In genomic region chr14:50765736-50766135, GRCm38 (mm10) we compare ENCODE assay signal across 16 mouse cellular contexts. TPM values are rescaled to one million over a fixed set of nuclear protein-coding genes. Genes with fewer than 3 reads are reported as not detected.
DNase-seq lines count a peak whose midpoint lies in the region.
"Had no signal": no experiment of that assay in that cellular context is flagged by ENCODE, and none has a peak within 500 bp of the region (broad histone marks: within the 10 kb centered on the region; RNA-seq: fewer than 3 reads in every experiment).

No protein-coding gene starts in this region.

- peak; percentile 9 for DNase-seq in ovary, adult 18-20 months (ENCODE audit: low spot score)
- no peak for DNase-seq in ovary, postnatal 14 days (ENCODE audit: low spot score)
- DNase-seq in adrenal gland, adult 8-10 months = peak; percentile 19
- peak; percentile 64 to 67 for DNase-seq in adrenal gland, postnatal 36 days
- DNase-seq in cerebellum, adult 9-11 months = no peak
- DNase-seq in kidney, adult 11 months = no peak
- DNase-seq: cerebellum, adult 11-12 months; cerebellum, adult 9-10 months; cerebellum, postnatal 36 days; gastrocnemius, postnatal 36 days; heart, adult 11 months; kidney, adult 2 months had no signal

RNA-seq across cellular contexts. Expression of gene Ttc5, which starts 19.6 kb away (rescaled TPM):
- total RNA-seq in adrenal gland, adult 8-10 months (2022) = 10 to 100 TPM; 40.9 to 57.7 (median 53.5) TPM
- 10 to 100 TPM; 30.8 to 46.9 TPM for total RNA-seq in adrenal gland, postnatal 36 days (2021)

RNA-seq across cellular contexts. Expression of gene Olfr749, which starts 20.8 kb away (rescaled TPM):
- total RNA-seq in adrenal gland, adult 8-10 months (2022) = not detected
- total RNA-seq in adrenal gland, postnatal 36 days (2021) = not detected
- total RNA-seq: adrenal gland, adult 18-20 months; ES-E14; gastrocnemius, adult 8-10 months; gastrocnemius, postnatal 36 days; hematopoietic stem cell, adult 5-6 weeks had no signal

RNA-seq across cellular contexts. Expression of gene Ccnb1ip1, which starts 41.8 kb away (rescaled TPM):
- 1 to 10 TPM in 1 of 4 experiments, under 1 TPM in 1, not detected in 2; 0.58 to 1.8 TPM for total RNA-seq in adrenal gland, adult 8-10 months (2022)
- not detected for total RNA-seq in adrenal gland, postnatal 36 days (2021)
- total RNA-seq: adrenal gland, adult 18-20 months; gastrocnemius, adult 8-10 months; hematopoietic stem cell, adult 5-6 weeks had no signal

RNA-seq across cellular contexts. Expression of gene Parp2, which starts 41.9 kb away (rescaled TPM):
- 10 to 100 TPM; 24.2 to 40.7 (median 31.3) TPM for total RNA-seq in adrenal gland, adult 8-10 months (2022)
- total RNA-seq in adrenal gland, postnatal 36 days (2021) = 10 to 100 TPM; 24.1 to 24.4 TPM

RNA-seq across cellular contexts. Expression of gene Olfr748, which starts 58.6 kb away (rescaled TPM):
- total RNA-seq in adrenal gland, adult 8-10 months (2022) = not detected
- total RNA-seq in adrenal gland, postnatal 36 days (2021) = not detected
- total RNA-seq: adrenal gland, adult 18-20 months; ES-E14; gastrocnemius, adult 8-10 months; gastrocnemius, postnatal 36 days; hematopoietic stem cell, adult 5-6 weeks had no signal

Comparison
In these comparisons a context has a peak if more than half of its experiments do, and no peak if none do; other contexts are left out.
1. DNase-seq: peak in ovary, adult 18-20 months (single experiment), adrenal gland, adult 8-10 months (single experiment) and adrenal gland, postnatal 36 days (2 of 2); none in ovary, postnatal 14 days (single experiment), cerebellum, adult 9-11 months (single experiment) and kidney, adult 11 months (single experiment).